ENCODE assay signal across 8 mouse cellular contexts in genomic region chr4:55397911-55398762, GRCm38 (mm10). TPM values are rescaled to one million over a fixed set of nuclear protein-coding genes. Genes with fewer than 3 reads are reported as not detected.
DNase-seq lines count a peak whose midpoint lies in the region; ATAC-seq and TF ChIP-seq lines count a peak whose summit lies in the region.

No protein-coding gene starts in this region.

- no peak for TF ChIP-seq POLR2A in MEL (IDR thresholded peaks at IDR 0.05; ENCODE audit: control insufficient read depth in 1 of 2, insufficient read depth in 1 of 2, low read depth in 1 of 2, low read length in 2 of 2, poor library complexity in 1 of 2)
- TF ChIP-seq POLR2A in small intestine, adult 2 months (IDR thresholded peaks at IDR 0.05; ENCODE audit: low read depth, low read length), result 0 out of 2 replicates have a peak, but pooled peaks have one; percentile 22

- no peak for ATAC-seq in hindbrain, postnatal 0 days
- no peak for ATAC-seq in hindbrain, embryonic 12.5 days (ENCODE audit: low FRiP score)
- peak; percentile 87 for ATAC-seq in inflammation-experienced regulatory T-cells, adult 6 months
- 0 out of 2 replicates have a peak, but pooled peaks have one; percentile 44 for ATAC-seq in lung, embryonic 14.5 days (ENCODE audit: insufficient read depth)

- H3K9me3 ChIP-seq in hindbrain, postnatal 0 days (ENCODE audit: low read length), result no peaks in the 10 kb centered on the region
- H3K9me3 ChIP-seq in hindbrain, embryonic 12.5 days (replicated peaks), result no peaks in the 10 kb centered on the region
- H3K9me3 ChIP-seq in MEL (replicated peaks; ENCODE audit: insufficient read depth, low read length), result no peaks in the 10 kb centered on the region
- no peaks in the 10 kb centered on the region for H3K9me3 ChIP-seq in lung, embryonic 14.5 days (ENCODE audit: low read depth, low read length)

- TF ChIP-seq EP300 in MEL (IDR thresholded peaks at IDR 0.05; ENCODE audit: low read depth in 1 of 2, low read length in 2 of 2), result no peak

- no peaks in the 10 kb centered on the region for H3K27me3 ChIP-seq in hindbrain, postnatal 0 days (ENCODE audit: insufficient read depth, low read length)
- H3K27me3 ChIP-seq in hindbrain, embryonic 12.5 days, result no peaks in the 10 kb centered on the region
- H3K27me3 ChIP-seq in MEL (ENCODE audit: control insufficient read depth in 1 of 2, insufficient read depth in 2 of 2, low read length in 2 of 2), result no peaks in the 10 kb centered on the region
- no peaks in the 10 kb centered on the region for H3K27me3 ChIP-seq in lung, embryonic 14.5 days (ENCODE audit: insufficient read depth, low read length)
- no peaks in the 10 kb centered on the region for H3K27me3 ChIP-seq in small intestine, adult 2 months (ENCODE audit: control insufficient read depth, insufficient read depth, low read length)

- WGBS in hindbrain, postnatal 0 days, result 40% methylated on average over 17 of the region's 17 CpGs
- 40% methylated on average over 17 of the region's 17 CpGs for WGBS in hindbrain, embryonic 12.5 days
- WGBS in lung, embryonic 14.5 days, result 35% methylated on average over 17 of the region's 17 CpGs
- 29% methylated on average over 17 of the region's 17 CpGs for WGBS in small intestine, adult 2 months

- peak; percentile 67 for TF ChIP-seq CTCF in hindbrain, postnatal 0 days (IDR thresholded peaks at IDR 0.05; ENCODE audit: low read depth)
- TF ChIP-seq CTCF in MEL (IDR thresholded peaks at IDR 0.05 in 2 of 3, conservative IDR thresholded peaks at IDR 0.05 in 1 of 3; ENCODE audit: control insufficient read depth in 1 of 3, insufficient read depth in 1 of 3, low read depth in 2 of 3, low read length in 3 of 3, poor library complexity in 1 of 3, severe bottlenecking in 1 of 3), result peak in 2 of 3 experiments; percentile 33; a peak in 4 of 6 replicates
- peak; percentile 71 for TF ChIP-seq CTCF in lung, embryonic 14.5 days (IDR thresholded peaks at IDR 0.05; ENCODE audit: low read depth)
- TF ChIP-seq CTCF in small intestine, adult 2 months (IDR thresholded peaks at IDR 0.05; ENCODE audit: extremely low read depth, insufficient read length, insufficient replicate concordance, low read depth, low read length), result peak; percentile 71; the same call in 1 of the 2 replicates

- no peak overlapping the region for H3K27ac ChIP-seq in hindbrain, postnatal 0 days
- no peak overlapping the region for H3K27ac ChIP-seq in hindbrain, embryonic 12.5 days
- no peak overlapping the region for H3K27ac ChIP-seq in MEL (ENCODE audit: control insufficient read depth, low read depth, low read length)
- H3K27ac ChIP-seq in lung, embryonic 14.5 days (ENCODE audit: low read depth), result no peak overlapping the region
- H3K27ac ChIP-seq in small intestine, adult 2 months (ENCODE audit: insufficient read depth, low read depth, low read length), result no peak overlapping the region

- no peaks in the 10 kb centered on the region for H3K79me2 ChIP-seq in MEL (ENCODE audit: control insufficient read depth, insufficient read depth, low read length, poor library complexity)

- DNase-seq in hindbrain, postnatal 0 days (ENCODE audit: low spot score), result peak; percentile 35
- DNase-seq in MEL (ENCODE audit: low read depth, low spot score), result no peak
- peak; percentile 46 for DNase-seq in embryo, embryonic 10 days (ENCODE audit: low spot score)
- no peak for DNase-seq in lung, embryonic 14.5 days
- no peak for DNase-seq in left cerebral cortex, adult 9 months (ENCODE audit: low spot score in 2 of 2)

- no peak overlapping the region for H3K9ac ChIP-seq in hindbrain, postnatal 0 days (replicated peaks; ENCODE audit: low read length)
- no peak overlapping the region for H3K9ac ChIP-seq in hindbrain, embryonic 12.5 days
- no peak overlapping the region for H3K9ac ChIP-seq in MEL (ENCODE audit: control insufficient read depth, low read depth, low read length, poor library complexity, severe bottlenecking)
- no peak overlapping the region for H3K9ac ChIP-seq in lung, embryonic 14.5 days

- TF ChIP-seq RAD21 in MEL (IDR thresholded peaks at IDR 0.05; ENCODE audit: low read depth, low read length), result no peak; the same call in none of the 2 replicates

- no peaks in the 10 kb centered on the region for H3K36me3 ChIP-seq in hindbrain, postnatal 0 days (ENCODE audit: insufficient read depth, low read length)
- no peaks in the 10 kb centered on the region for H3K36me3 ChIP-seq in hindbrain, embryonic 12.5 days
- H3K36me3 ChIP-seq in MEL (ENCODE audit: control insufficient read depth in 1 of 2, insufficient read depth in 2 of 2, low read length in 2 of 2), result no peaks in the 10 kb centered on the region
- no peaks in the 10 kb centered on the region for H3K36me3 ChIP-seq in lung, embryonic 14.5 days (ENCODE audit: insufficient read depth)
- H3K36me3 ChIP-seq in small intestine, adult 2 months (ENCODE audit: control insufficient read depth, insufficient read depth, low read length), result no peaks in the 10 kb centered on the region

- no peak overlapping the region for H3K4me3 ChIP-seq in hindbrain, postnatal 0 days (ENCODE audit: low read length)
- H3K4me3 ChIP-seq in hindbrain, embryonic 12.5 days, result no peak overlapping the region
- no peak overlapping the region for H3K4me3 ChIP-seq in MEL (ENCODE audit: control insufficient read depth in 1 of 2, insufficient read depth in 1 of 2, low read depth in 2 of 2, low read length in 2 of 2)
- no peak overlapping the region for H3K4me3 ChIP-seq in lung, embryonic 14.5 days (ENCODE audit: low read depth, low read length)
- H3K4me3 ChIP-seq in small intestine, adult 2 months (ENCODE audit: low read depth, low read length), result peak overlapping the region; percentile 60

- H3K4me2 ChIP-seq in hindbrain, postnatal 0 days (ENCODE audit: low read depth, low read length), result no peak overlapping the region
- no peak overlapping the region for H3K4me2 ChIP-seq in hindbrain, embryonic 12.5 days (replicated peaks)
- peak overlapping the region; percentile 8; the same call in 1 of the 2 replicates for H3K4me2 ChIP-seq in lung, embryonic 14.5 days

- H3K4me1 ChIP-seq in hindbrain, postnatal 0 days (ENCODE audit: insufficient read depth, low read length), result no peaks in the 10 kb centered on the region
- H3K4me1 ChIP-seq in hindbrain, embryonic 12.5 days, result no peaks in the 10 kb centered on the region
- H3K4me1 ChIP-seq in MEL (ENCODE audit: control insufficient read depth in 1 of 2, insufficient read depth in 2 of 2, low read length in 2 of 2), result no peaks in the 10 kb centered on the region
- H3K4me1 ChIP-seq in lung, embryonic 14.5 days (ENCODE audit: insufficient read depth), result no peaks in the 10 kb centered on the region
- peaks cover 7% of the 10 kb centered on the region; the same call in 1 of the 2 replicates for H3K4me1 ChIP-seq in small intestine, adult 2 months (ENCODE audit: control insufficient read depth, insufficient read depth, insufficient read length, low read length)

TF ChIP-seq in MEL, 35 proteins besides CTCF, POLR2A, EP300 and RAD21:
- peak; percentile 45 for TF ChIP-seq SMC3 (IDR thresholded peaks at IDR 0.05; ENCODE audit: low read depth, low read length)
- TF ChIP-seq CHD2 (IDR thresholded peaks at IDR 0.05; ENCODE audit: low read length), result no peak

RNA-seq across cellular contexts. Expression of gene Rad23b, which starts 48.3 kb away (rescaled TPM):
- total RNA-seq in hindbrain, postnatal 0 days (2014; rRNA removed), result 282 and 307 TPM in 2 replicates
- 86.5 and 97.4 TPM in 2 replicates for polyA plus RNA-seq in hindbrain, postnatal 0 days (2015; fragmentation: Nextera tagmentation; extraction: Ambion mirVana)
- polyA plus RNA-seq in hindbrain, embryonic 12.5 days (2016; fragmentation: Nextera tagmentation; extraction: Ambion mirVana), result 101 and 114 TPM in 2 replicates
- 193 and 200 TPM in 2 replicates for total RNA-seq in MEL (2012; rRNA removed)
- polyA plus RNA-seq in MEL (2012; ENCODE audit: insufficient read depth in 1 of 2, insufficient read length in 2 of 2, low read depth in 1 of 2, low replicate concordance in 2 of 2, missing spikeins in 1 of 2), result 100 to 1,000 TPM in 1 of 2 experiments, not detected in 1; 270 TPM
- 10 to 100 TPM; 13.8 to 14.6 (median 14.2) TPM for polyA plus RNA-seq in inflammation-experienced regulatory T-cells, adult 6 months (2017; shearing (Covaris generic))
- polyA plus RNA-seq in lung, embryonic 14.5 days (2014; fragmentation: Nextera tagmentation; extraction: Ambion mirVana), result 70.5 and 70.7 TPM in 2 replicates
- polyA plus RNA-seq in small intestine, adult 2 months (2012; rRNA removed), result 117 and 267 TPM in 2 replicates

Comparison
In these comparisons a context has a peak if more than half of its experiments do, and no peak if none do; other contexts are left out.
1. ATAC-seq: peak in inflammation-experienced regulatory T-cells, adult 6 months (single experiment) and lung, embryonic 14.5 days (single experiment); none in hindbrain, postnatal 0 days (single experiment) and hindbrain, embryonic 12.5 days (single experiment).
2. DNase-seq: peak in hindbrain, postnatal 0 days (single experiment) and embryo, embryonic 10 days (single experiment); none in MEL (single experiment), lung, embryonic 14.5 days (single experiment) and left cerebral cortex, adult 9 months (0 of 2).
3. Peak in every context shown above with its lines, with median percentiles within 50 percentile points of each other: CTCF ChIP-seq.